Mouse (Mus musculus) olfactory bulb, adult 2 months (tissue): ENCODE results near the gene Olfr633.

ENCODE experiments used
- CTCF ChIP-seq: fragments of 200-500 bp; IDR thresholded peaks from 2 replicates; pipeline ENCODE4 v1.5.1; 2012; ENCODE audit warnings: low read depth, mild to moderate bottlenecking, low read length, moderate library complexity; ENCODE audit not compliant: insufficient read depth
- POLR2A ChIP-seq: fragments of 200-500 bp; IDR thresholded peaks from 2 replicates; pipeline ENCODE4 v1.6.1; 2012; ENCODE audit warnings: mild to moderate bottlenecking, low read depth, low read length, moderate library complexity; ENCODE audit not compliant: insufficient read depth

- TF ChIP-seq CTCF = no peak
- TF ChIP-seq POLR2A = no peak
Observed at GRCm38 (mm10) chr7:103915338-103915737, 28.9 kb upstream of the Olfr633 start.
